Mouse (Mus musculus): ENCODE measurements around the gene Slc5a2. TPM values are rescaled to one million over a fixed set of nuclear protein-coding genes. Genes with fewer than 3 reads are reported as not detected.

Slc5a2 gene
- polyA plus RNA-seq, 2 experiments = 1.8 to 2.9 TPM

- 26% methylated on average over 4 of the region's 4 CpGs for WGBS (ENCODE audit: insufficient replicate concordance)
- Histone ChIP-seq H3K9ac (replicated peaks) (peak overlapping the region; percentile 52), H3K27me3 (ENCODE audit: control insufficient read depth, insufficient read depth, low read length) (no peaks in the 10 kb centered on the region), H3K36me3 (replicated peaks; ENCODE audit: control insufficient read depth, insufficient read depth, low read depth) (peaks cover 5% of the 10 kb centered on the region), H3K9me3 (ENCODE audit: control insufficient read depth, low read length) (no peaks in the 10 kb centered on the region), H3K27ac (peak overlapping the region; percentile 76), H3K4me3 (ENCODE audit: insufficient read depth in 1 of 2, low read depth in 2 of 2, low read length in 2 of 2) (peak overlapping the region; percentile 63 to 71; a peak in 3 of 4 replicates), H3K4me1 (replicated peaks; ENCODE audit: control insufficient read depth in 2 of 2, insufficient read depth in 2 of 2, low read length in 1 of 2) (peaks cover 9 to 10% of the 10 kb centered on the region in 2 experiments), H3K4me2 (ENCODE audit: low read depth) (peak overlapping the region; percentile 67)
- no peak for ATAC-seq (ENCODE audit: insufficient read depth)
- TF ChIP-seq EP300 (IDR thresholded peaks at IDR 0.05; ENCODE audit: low read depth) = peak; percentile 8; the same call in 1 of the 2 replicates
- TF ChIP-seq CTCF (IDR thresholded peaks at IDR 0.05; ENCODE audit: low read depth) = peak; percentile 63; the same call in 1 of the 2 replicates
- peak; percentile 52 to 63 (median 57) for DNase-seq (ENCODE audit: low read depth in 3 of 3, low spot score in 3 of 3)
Measured at GRCm38 (mm10) chr7:128238991-128239390, 26.5 kb upstream of the Slc5a2 start.

GRCm38 (mm10) chr7:128240131-128240784 is 25.2 kb upstream of the Slc5a2 start:
- Histone ChIP-seq H3K4me1 (replicated peaks; ENCODE audit: control insufficient read depth in 2 of 2, insufficient read depth in 2 of 2, low read length in 1 of 2) (peaks cover 9 to 10% of the 10 kb centered on the region in 2 experiments), H3K36me3 (replicated peaks; ENCODE audit: control insufficient read depth, insufficient read depth, low read depth) (peaks cover 5% of the 10 kb centered on the region), H3K4me3 (ENCODE audit: insufficient read depth in 1 of 2, low read depth in 2 of 2, low read length in 2 of 2) (no peak overlapping the region), H3K27ac (no peak overlapping the region), H3K27me3 (ENCODE audit: control insufficient read depth, insufficient read depth, low read length) (no peaks in the 10 kb centered on the region), H3K4me2 (ENCODE audit: low read depth) (no peak overlapping the region), H3K9ac (replicated peaks) (no peak overlapping the region), H3K9me3 (ENCODE audit: control insufficient read depth, low read length) (no peaks in the 10 kb centered on the region)
- WGBS (ENCODE audit: insufficient replicate concordance) = 88% methylated on average over 27 of the region's 27 CpGs
- TF ChIP-seq EP300 (IDR thresholded peaks at IDR 0.05; ENCODE audit: low read depth) (no peak), CTCF (IDR thresholded peaks at IDR 0.05; ENCODE audit: low read depth) (no peak)
- no peak for ATAC-seq (ENCODE audit: insufficient read depth)
- no peak for DNase-seq (ENCODE audit: low read depth in 3 of 3, low spot score in 3 of 3)

- Histone ChIP-seq H3K4me3 (ENCODE audit: insufficient read depth in 1 of 2, low read depth in 2 of 2, low read length in 2 of 2) (no peak overlapping the region), H3K4me2 (ENCODE audit: low read depth) (no peak overlapping the region), H3K9ac (replicated peaks) (no peak overlapping the region), H3K36me3 (replicated peaks; ENCODE audit: control insufficient read depth, insufficient read depth, low read depth) (peaks cover 5% of the 10 kb centered on the region), H3K27ac (no peak overlapping the region), H3K27me3 (ENCODE audit: control insufficient read depth, insufficient read depth, low read length) (peaks cover 2% of the 10 kb centered on the region; the same call in 1 of the 2 replicates), H3K4me1 (replicated peaks; ENCODE audit: control insufficient read depth in 2 of 2, insufficient read depth in 2 of 2, low read length in 1 of 2) (peaks cover 13 to 14% of the 10 kb centered on the region in 2 experiments), H3K9me3 (ENCODE audit: control insufficient read depth, low read length) (no peaks in the 10 kb centered on the region)
- TF ChIP-seq CTCF (IDR thresholded peaks at IDR 0.05; ENCODE audit: low read depth) (no peak), EP300 (IDR thresholded peaks at IDR 0.05; ENCODE audit: low read depth) (no peak)
- DNase-seq (ENCODE audit: low read depth in 3 of 3, low spot score in 3 of 3) (no peak), ATAC-seq (ENCODE audit: insufficient read depth) (no peak)
- 92% methylated on average over 16 of the region's 16 CpGs for WGBS (ENCODE audit: insufficient replicate concordance)
Measured at GRCm38 (mm10) chr7:128242331-128242730, 23.1 kb upstream of the Slc5a2 start.

GRCm38 (mm10) chr7:128243921-128244320 is 21.5 kb upstream of the Slc5a2 start:
- Histone ChIP-seq H3K4me2 (ENCODE audit: low read depth) (no peak overlapping the region), H3K36me3 (replicated peaks; ENCODE audit: control insufficient read depth, insufficient read depth, low read depth) (peaks cover 5% of the 10 kb centered on the region)
- no peak for ATAC-seq (ENCODE audit: insufficient read depth)

GRCm38 (mm10) chr7:128244410-128245025 is 20.9 kb upstream of the Slc5a2 start:
- Histone ChIP-seq H3K4me3 (ENCODE audit: insufficient read depth in 1 of 2, low read depth in 2 of 2, low read length in 2 of 2) (no peak overlapping the region), H3K4me1 (replicated peaks; ENCODE audit: control insufficient read depth in 2 of 2, insufficient read depth in 2 of 2, low read length in 1 of 2) (peaks cover 6 to 7% of the 10 kb centered on the region in 2 experiments; a peak in 3 of 4 replicates), H3K27me3 (ENCODE audit: control insufficient read depth, insufficient read depth, low read length) (peaks cover 2% of the 10 kb centered on the region; the same call in 1 of the 2 replicates), H3K9me3 (ENCODE audit: control insufficient read depth, low read length) (no peaks in the 10 kb centered on the region), H3K27ac (no peak overlapping the region), H3K4me2 (ENCODE audit: low read depth) (no peak overlapping the region), H3K36me3 (replicated peaks; ENCODE audit: control insufficient read depth, insufficient read depth, low read depth) (peaks cover 5% of the 10 kb centered on the region), H3K9ac (replicated peaks) (no peak overlapping the region)
- TF ChIP-seq EP300 (IDR thresholded peaks at IDR 0.05; ENCODE audit: low read depth) = no peak
- no peak for TF ChIP-seq CTCF (IDR thresholded peaks at IDR 0.05; ENCODE audit: low read depth)
- DNase-seq (ENCODE audit: low read depth in 3 of 3, low spot score in 3 of 3) = no peak
- 86% methylated on average over 18 of the region's 18 CpGs for WGBS (ENCODE audit: insufficient replicate concordance)
- ATAC-seq (ENCODE audit: insufficient read depth) = no peak

More at GRCm38 (mm10) chr7:128243921-128244320, 21.5 kb upstream of the Slc5a2 start:
- no peak overlapping the region for H3K9ac ChIP-seq (replicated peaks)
- TF ChIP-seq CTCF (IDR thresholded peaks at IDR 0.05; ENCODE audit: low read depth) = no peak
- H3K27me3 ChIP-seq (ENCODE audit: control insufficient read depth, insufficient read depth, low read length) = peaks cover 2% of the 10 kb centered on the region; the same call in 1 of the 2 replicates
- no peak overlapping the region for H3K27ac ChIP-seq
- no peak overlapping the region for H3K4me3 ChIP-seq (ENCODE audit: insufficient read depth in 1 of 2, low read depth in 2 of 2, low read length in 2 of 2)
- H3K9me3 ChIP-seq (ENCODE audit: control insufficient read depth, low read length) = no peaks in the 10 kb centered on the region
- peaks cover 8 to 13% of the 10 kb centered on the region in 2 experiments for H3K4me1 ChIP-seq (replicated peaks; ENCODE audit: control insufficient read depth in 2 of 2, insufficient read depth in 2 of 2, low read length in 1 of 2)
- no peak for DNase-seq (ENCODE audit: low read depth in 3 of 3, low spot score in 3 of 3)
- WGBS (ENCODE audit: insufficient replicate concordance) = 80% methylated on average over 10 of the region's 10 CpGs
